Mouse (Mus musculus): ENCODE data around the gene Eprs.

DNA sequence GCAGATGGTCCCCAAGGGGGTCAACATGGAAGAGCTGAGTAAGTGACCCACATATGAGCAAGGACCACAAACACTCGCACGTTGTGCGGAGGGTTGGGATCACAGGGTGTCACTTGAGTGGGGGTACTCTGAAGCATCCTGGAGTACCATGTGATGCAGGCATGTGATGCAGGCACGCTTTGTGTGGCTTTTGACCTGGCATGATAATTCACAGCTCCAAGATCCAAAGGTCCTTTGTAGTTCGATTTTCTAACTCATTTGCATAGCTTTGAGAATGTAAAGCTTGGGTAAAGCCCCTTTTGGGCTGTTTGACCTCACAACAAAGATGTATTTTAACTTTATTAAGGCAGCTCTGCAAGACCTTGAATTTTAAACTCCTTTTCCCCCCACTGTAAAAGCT is 100.0 kb downstream of the Eprs start:
- TF ChIP-seq CTCF (IDR thresholded peaks at IDR 0.05; ENCODE audit: control insufficient read depth, insufficient read depth, insufficient read length) (no peak), MYOD1 (IDR thresholded peaks at IDR 0.05; ENCODE audit: control insufficient read depth, insufficient read length, low read depth) (no peak), MYOG (IDR thresholded peaks at IDR 0.05; ENCODE audit: control insufficient read depth, extremely low read depth, insufficient read length) (no peak), USF1 (IDR thresholded peaks at IDR 0.05; ENCODE audit: low read depth) (no peak), MAX (IDR thresholded peaks at IDR 0.05) (no peak)
